Mouse (Mus musculus) gonadal fat pad, adult 2 months (tissue): Measurements from ENCODE around the gene Cpd. TPM values are rescaled to one million over a fixed set of nuclear protein-coding genes. Genes with fewer than 3 reads are reported as not detected.

Source experiments
- DNase-seq: peaks from one replicate; pipeline ENCODE4 v3.0.0-alpha.2; 2012; ENCODE audit warnings: low read depth
- polyA plus RNA-seq: library from polyadenylated mRNA; depleted of rRNA; stranded (reverse); fragments of >200 nt; gene quantifications from 2 replicates; pipeline ENCODE4 v1.2.3, GENCODE M21; 2012; rRNA removed

The Cpd gene
- polyA plus RNA-seq = 31.4 and 34.0 TPM in 2 replicates

DNA sequence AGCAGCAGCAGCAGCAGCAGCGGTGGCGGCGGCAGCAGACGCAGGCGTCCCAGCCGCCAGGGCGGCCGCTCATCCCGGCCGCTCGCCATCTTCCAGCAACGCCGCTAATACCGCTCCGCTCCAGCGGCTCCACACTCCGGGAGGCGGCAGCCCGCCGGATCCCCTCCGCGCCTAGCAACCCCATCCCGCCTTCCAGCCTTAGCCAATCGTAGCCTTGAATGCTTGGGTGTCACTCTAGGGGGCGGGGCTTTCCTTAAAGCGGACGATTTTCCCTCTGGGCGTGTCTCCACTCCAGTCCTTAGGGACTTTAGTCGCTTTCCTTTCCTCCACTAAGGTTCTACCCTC is at the start of gene Cpd:
Gene Cpd, minus strand, starts transcription at position 141 of the 345 bp plus-strand sequence.
- no peak for DNase-seq

DNA sequence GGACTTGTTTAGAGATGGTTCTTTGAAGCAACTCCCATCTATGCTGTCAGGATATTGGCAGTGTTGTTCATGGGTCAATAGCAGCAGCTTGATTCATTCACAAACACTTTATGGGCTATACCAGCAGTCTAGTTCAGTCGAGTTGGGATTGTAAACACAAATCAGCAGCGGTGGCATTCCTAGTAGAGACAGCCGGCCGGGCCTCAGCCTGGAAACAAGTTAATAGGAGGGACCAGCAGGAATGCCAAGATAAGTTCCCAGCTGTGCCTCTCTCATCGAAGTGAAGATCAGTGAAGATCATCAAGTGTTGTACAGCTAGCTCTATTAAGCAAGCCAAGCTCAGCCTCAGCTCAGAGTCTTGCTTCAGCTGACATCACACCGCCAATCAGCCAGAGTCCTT is 49.5 kb upstream of the Cpd start:
- no peak for DNase-seq

DNA sequence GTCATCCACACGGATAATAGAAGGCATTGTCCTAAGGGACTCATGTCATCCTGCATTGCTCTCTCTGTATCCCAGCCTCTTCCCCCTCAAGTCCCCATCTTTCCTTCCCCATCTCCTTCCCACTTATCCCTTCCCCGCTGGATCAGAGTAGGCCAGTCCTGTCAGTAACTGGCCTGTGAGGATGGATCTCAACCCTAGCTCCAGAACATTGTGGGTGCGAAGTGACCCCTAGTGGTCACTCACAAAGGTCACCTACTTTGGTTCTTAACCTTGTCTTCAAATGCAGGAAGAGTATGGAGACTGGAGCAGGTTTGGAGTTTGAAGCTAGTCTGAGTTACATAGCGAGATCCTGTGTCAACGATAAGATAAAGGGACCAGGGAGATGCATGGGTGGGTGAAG is 47.4 kb upstream of the Cpd start:
- DNase-seq = no peak

DNA sequence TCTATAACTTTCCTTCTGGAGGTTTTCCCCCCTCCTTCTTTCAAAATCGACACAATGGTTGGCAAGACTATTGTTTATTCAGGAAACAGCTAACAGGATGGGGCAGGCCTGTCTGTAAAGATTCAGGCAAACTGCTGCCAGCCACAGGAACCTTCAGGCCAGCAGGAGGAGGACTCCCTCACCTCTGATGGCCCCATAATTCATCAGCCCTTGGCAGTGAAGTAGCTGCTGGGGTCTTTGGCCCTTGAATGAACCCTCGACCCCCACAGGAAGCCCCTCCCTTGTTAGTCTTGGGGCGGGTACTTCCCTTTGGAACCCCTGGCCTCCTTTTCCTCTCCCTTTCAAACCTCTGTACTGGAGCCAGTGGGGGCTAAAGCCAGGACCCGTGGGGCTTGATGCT is 46.8 kb upstream of the Cpd start:
- peak; percentile 86 for DNase-seq

DNA sequence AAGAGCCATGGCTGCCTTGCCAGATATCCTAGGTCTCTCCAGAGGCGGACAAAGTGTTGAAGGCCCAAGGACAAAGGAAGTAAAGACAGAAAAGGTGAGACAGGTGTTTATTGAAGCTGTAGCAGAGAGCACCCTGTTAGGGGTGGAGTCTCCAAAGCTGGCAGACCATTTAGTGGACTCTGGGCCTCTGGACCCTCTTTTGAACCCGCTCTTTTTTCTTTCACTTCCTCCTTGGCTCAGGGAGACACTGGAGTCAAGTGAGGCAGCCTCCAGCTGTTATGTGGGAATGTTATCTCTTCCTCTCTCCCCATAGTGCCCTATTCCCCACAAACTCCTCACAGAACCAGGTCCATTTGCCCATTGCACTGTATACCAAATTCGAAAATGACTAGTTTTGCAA is 46.2 kb upstream of the Cpd start:
- DNase-seq = no peak

DNA sequence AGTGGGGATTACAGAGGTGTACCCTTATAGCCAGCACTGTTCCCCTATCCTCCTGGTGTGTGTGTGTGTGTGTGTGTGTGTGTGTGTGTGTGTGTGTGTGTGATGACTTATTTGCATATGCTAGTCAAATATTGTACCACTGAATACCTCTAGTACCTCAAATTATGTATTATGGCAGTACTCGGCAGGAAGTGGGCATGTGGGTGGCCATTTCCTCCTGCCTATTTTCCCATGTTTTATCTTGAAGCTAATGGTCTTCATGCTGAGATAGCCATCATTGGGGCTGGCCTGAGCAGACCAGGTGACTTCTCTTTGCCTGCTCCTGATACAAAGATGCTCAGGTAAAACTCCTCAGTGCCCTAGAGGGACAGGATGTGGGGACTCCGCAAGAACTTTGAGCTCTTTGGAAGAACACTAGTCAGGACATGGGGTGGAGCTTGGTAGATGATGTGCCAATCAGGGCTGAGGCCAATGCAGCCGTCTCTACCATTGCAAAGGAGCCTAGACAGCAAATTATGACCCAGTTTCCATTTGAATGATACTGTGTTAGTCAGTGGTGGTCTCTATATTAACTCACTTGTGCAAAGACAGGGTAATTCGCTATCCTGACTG is 45.0 kb upstream of the Cpd start:
- no peak for DNase-seq

DNA sequence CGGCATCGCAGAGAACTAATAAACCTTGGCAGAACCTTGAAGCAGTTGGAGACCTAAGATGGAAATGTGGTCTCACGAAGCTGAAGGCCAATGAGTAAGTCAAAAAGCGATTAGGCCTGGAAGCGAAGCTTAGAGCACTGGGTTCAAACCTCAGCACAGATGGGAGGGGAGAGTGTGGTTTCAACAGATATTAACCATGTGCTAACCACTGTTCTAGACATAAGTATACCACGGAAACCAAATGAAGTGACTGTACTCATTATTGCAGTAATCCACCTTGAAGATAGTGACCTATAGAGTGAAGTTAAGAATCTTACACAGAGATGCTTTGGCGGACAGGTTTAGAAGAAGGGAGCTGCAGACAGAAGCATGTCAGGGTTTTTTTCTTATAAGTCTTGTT is 44.4 kb upstream of the Cpd start:
- no peak for DNase-seq

DNA sequence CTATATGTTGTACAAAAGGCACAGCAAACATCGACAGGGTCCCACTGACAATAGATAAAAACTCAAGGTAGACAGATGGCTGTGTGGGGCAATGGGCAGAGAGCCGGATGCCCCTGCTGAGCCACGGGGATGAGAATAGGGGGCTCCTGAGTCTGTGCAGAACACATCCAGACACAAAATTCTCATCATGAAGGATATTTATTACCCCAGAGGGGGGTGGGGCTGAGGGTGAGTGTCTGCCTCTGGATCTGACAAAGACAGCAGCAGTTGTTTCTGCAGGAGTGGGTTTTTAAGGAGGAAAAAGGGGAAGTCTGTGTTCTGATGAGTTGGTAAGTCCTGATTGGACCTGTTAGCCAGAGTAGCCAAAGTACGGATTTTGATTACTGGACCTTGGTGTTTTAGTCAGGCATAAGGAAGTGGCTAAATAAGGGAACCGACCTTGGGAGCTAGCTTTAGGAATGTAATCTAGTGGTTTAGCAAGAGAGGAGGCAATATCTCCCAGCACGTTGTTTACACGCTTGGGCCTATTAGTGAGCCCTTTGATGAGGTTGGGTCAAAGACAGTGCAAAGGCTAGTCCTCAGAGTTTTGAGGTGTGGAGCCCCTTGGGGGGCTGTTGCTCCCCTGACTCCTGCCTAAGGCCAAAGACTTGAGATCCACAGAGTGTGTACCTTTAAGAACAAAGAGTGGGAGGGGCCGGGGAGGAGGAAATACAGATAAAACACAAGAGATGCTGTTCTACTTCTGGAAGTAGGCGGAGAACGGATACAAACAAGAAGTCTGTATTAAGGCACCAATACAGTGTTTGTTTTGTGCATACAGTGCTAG is 42.7 kb upstream of the Cpd start:
- no peak for DNase-seq

DNA sequence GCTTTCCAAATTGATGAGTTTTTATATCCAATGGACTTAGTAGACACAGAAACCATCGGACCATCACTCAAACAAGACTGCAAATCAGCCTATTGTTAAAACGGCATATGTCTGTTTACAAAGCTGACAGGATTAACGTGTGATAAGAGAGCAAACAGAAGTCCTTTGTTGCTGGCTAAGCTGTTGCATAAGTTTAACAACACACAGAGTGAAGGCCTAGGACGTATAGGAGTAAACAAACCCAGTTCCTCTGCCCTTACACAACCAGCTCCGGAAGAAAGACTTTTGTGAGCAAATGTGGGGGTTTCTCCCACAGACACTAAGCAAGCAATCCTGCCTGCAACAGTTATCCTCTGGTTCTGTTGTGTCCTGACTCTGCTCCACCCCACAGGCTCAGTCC is 37.6 kb upstream of the Cpd start:
- DNase-seq = no peak

DNA sequence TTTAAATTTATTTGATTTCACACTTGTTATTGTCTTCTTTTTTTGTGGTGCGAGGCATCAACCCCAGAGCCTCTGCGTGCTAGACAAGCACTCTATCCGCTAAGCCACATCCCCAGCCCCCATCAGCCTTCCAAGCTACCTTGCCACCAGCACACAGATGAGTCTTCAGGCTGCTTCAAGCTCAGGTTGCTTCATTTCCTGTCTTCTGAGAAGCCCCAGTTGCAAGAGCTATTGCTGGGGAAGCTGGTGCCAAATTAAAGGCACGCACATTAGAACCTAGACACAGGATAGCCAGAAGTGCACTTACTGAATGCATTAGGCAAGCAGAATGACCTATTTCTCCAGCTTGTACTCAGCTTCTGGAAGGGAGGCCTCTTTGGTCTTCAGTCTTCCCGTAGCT is 33.0 kb upstream of the Cpd start:
- no peak for DNase-seq

DNA sequence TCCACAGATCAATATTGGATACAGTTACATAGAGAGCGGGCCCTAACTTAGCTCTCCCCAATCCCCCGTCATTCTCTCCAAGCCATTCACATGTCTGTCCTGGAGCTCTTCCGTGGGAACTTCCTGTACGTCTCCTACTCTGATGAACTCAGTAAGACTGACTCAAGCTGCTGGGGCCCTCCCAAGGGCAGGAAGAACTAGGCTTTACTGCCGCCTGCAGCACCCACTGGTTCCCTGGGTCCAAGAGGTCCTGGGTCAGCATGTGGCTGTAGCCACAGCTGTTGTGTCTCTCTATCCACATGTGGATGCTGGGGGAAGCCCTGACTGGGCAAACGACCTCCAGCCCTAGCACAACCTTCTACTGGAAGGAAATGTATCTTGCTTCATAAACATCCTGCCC is 27.9 kb upstream of the Cpd start:
- DNase-seq = no peak

DNA sequence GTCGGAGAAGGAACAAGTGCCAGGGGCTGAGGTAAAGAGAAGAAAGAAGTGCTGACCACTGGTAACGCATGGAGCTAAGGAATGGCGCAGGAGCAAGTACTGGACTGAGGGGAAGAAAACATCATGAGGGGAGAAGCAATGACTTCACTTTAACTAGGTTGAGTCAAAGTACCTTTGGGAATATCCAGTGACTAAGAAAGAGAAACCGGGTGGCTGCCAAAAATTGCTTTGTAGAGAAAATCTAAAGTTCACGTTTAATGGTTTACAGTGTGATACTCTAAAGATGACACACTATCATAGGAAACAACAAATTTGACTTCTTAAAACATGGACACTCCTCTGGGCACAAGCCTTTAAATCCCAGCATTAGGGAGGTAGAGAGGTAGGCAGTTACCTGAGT is 27.0 kb upstream of the Cpd start:
- no peak for DNase-seq

DNA sequence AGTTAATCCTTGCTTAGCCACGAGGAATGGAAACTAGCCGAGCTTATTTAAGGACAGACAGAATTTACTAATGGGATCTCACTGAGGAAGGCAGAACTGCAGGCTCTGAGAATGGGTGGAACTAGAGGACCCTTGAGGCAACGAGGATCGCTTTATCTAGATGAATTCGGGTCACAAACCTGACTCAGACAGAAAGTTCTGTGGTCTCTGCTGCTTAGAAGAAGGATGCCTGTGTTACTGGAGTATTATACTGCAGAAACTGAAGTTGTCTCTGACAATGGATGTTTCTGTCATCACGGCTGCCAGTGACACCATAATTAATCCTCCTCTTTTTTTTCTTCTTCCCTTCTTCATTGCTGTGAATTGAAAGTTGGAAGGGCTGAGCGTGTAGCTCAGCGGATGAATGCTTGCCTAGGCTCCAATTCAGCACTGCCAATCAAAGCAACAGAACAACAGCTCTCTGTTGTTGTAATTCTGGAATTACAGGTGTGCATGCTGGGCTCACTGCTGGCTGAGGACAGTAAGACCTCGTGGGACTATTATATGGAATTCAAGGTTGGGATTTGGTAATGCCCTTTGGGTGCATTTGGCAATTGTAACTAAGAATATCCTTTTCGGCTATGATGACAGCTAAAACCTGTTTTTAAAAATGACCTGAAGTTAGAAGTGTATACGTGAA is 25.9 kb upstream of the Cpd start:
- DNase-seq = peak; percentile 96

DNA sequence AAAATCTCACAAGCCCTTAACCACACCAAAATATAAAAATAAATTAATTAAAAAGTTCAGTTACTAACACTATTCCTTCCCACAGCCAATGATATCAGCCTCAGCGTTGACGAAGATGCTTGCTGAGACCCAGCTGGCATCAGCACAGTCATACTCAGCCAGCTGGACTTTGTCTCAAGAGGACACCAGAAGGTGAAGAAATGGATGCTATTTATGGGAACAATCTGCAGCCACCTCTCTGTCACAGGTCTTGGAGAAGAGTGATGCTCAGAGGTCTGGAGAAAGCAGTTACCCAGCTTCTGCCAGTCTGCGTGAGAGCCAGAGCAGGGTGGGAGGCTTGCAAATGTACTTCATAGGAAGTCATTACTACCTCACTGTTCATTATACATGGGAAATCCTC is 14.4 kb upstream of the Cpd start:
- DNase-seq = no peak

DNA sequence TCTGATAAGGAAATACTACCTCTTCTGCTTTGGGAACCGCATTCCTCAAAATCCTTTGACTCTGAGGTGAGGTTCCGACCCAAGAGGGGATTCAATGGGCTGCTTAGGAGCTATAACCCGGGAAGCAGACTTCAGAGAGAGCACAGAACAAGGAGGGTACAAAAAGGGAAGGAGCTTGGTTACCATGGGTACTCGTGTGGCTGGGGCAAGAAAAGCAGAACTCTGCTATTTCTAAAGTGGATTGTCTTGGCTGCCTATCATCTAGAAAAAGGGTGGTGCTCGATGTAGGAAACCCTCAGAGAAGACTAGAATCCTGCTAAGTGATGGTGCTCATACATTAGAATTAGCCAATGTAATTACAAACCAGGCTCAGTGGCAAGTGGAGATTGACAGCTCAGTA is 12.4 kb upstream of the Cpd start:
- DNase-seq = no peak

DNA sequence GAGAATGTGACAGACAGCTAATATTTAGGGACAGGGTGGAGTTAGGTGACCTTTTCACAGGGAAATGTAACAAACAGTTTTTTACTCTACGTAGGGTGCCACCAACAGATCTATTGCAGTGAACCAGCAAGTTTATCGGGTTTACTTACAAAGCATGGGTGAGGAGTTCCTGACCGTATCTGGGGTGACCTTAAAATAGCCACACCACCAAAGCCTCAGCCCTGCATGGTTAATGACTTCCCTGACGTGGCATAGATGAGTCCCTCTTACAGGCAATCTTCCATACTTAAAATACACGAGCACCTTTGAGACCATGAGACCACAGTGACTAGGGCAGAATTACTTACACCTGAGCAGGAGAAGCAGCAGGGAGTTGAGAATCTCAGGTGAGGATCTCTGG is 12.0 kb upstream of the Cpd start:
- DNase-seq = no peak

DNA sequence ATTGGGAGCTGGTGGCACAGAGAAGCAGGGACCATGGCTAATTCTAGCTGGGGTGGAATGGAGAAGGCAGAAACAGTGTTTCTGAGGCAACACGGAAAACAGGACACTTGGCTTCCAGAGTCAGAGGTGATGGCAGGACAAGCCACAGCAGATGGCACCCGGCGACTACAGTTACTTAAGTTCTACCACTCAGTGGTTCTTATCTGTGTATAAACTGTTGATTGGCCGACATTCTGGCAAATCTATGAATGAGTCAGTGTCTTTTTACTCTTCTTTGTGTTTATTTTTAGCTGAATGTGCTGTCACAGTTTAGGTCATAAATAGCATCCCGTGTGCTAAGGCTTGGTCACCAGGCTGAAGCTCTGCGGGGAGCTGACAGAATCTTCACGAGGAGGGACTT is 10.3 kb upstream of the Cpd start:
- DNase-seq = no peak

DNA sequence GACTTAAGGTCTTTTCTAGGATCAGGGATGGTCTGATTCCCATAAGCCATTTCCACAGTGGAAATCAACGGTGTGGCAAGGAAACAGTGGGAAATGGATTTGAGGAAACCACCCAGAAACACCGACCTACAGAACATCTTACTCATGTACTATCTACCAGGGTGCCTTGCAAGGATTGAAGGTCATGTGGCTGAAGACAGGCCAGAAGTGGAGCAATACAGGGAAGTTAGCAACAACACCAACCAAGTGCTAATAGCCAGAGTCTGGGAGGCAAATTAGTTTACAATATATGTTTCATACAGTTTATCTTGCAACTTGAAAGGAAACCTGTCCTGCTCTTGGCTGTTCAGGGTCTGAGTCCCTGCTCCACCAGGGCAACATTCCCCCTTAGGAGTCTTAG is 9.8 kb upstream of the Cpd start:
- no peak for DNase-seq

DNA sequence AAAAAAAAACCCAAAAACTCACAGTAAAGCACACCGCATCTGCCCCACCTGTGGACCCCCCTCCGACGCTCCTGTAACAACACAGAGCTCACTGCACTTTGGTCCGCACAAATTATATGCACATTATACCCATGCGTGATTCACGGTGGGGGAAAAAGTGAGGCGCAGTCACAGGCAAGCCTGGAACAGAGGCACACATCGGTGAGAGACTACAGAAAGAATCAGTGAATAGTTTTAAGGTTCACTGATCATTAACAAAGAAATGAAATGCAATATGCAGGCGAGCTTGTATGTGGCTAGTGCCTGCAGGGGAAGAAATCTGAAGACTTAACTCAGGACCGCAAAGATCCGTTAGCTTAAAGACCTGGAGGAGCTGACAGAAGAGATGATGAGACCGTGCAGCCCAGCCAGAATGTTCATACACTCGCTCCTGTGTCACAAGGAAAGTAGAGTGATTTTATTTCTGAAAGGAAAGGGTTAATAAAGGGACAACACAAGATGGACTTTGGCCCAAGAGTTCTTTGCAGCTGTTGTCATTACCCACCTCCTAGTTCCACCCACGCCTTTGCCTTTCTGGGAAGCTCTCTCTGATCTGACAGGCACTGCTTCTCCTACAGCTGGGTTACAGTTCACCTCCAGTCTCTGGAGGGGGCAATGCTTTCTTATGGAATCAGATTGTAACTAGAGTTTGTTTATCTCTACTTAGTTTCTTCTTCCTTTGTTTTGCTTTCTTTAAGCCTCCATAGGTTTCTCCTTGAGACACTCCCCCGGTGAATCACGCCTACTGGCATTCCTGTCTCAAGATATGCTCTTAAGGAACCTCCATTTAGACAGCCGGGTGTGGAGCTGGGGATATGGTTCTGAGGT is 7.9 kb upstream of the Cpd start:
- no peak for DNase-seq

DNA sequence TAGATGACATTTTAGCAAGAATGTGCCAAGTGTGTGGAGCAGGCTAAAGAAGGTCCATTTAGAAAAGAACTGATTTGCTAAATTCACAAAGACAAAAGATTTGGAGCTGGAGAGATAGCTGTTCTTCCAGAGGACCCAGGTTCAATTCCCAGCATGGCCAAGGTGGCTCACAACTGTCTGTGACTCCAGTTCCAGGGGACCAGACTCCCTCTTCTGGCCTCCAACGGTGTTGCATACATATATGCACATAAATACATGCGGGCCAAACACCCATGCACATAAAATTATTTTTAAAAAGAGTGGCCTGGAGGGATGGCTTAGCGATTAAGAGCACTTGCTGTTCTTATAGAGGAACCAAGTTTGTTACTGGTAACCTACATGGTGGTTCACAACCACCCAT is 4.7 kb upstream of the Cpd start:
- DNase-seq = no peak

DNA sequence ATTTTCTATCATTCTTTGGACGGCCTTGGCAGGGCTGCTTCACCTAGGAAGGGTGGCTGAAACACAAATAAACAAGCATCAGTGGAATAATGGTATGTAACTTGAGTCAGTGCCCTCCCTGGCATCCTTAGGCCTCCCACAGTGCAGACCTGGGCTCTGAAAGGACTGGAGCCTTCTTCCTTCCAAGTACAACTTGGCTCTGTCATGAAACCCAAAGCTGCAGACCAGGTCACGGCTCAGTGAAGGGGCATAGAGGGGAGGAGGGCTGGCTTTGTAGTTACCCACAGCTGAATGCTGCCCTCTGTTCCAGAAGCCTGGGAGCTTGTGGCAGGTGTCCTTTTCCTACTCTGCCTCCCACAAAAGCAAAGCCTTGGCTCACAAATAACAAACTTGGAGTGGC is 2.8 kb upstream of the Cpd start:
- DNase-seq = no peak

DNA sequence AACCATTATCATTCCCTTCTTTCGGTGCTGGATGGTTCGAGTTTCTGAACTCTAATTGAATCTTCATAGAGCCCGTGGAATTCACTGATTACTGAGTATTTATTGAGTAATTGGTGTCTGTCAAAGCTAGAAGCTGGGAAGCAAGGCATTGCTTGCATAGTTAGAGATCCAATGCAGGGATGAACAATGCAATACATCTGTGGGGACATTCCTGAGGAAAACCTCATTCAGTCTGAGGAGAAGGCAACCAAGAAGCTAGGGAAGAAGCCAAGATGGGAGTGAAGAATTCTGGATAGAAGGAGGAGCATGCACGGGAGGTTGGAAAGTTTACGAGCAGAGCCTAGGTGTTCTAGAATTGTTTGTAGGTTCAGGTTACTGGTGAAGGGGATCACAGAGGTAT is 1.3 kb upstream of the Cpd start:
- DNase-seq = no peak
